Mouse (Mus musculus): ENCODE data around the gene Kif1b. TPM values are rescaled to one million over a fixed set of nuclear protein-coding genes. Genes with fewer than 3 reads are reported as not detected.

Gene Kif1b
- polyA plus RNA-seq, 1 experiment from 2014 or later = 5.5 TPM

GRCm38 (mm10) chr4:149306712-149307595 lies 539 bp downstream of the Kif1b start:
- Histone ChIP-seq H3K4me3 (ENCODE audit: low read depth, low read length) (peak overlapping the region; percentile 74), H3K4me2 (ENCODE audit: low read depth, low read length) (peak overlapping the region; percentile 97), H3K27me3 (ENCODE audit: control insufficient read depth, insufficient read depth, low read depth, low read length) (peaks cover 16% of the 10 kb centered on the region), H3K27ac (ENCODE audit: low read length) (peak overlapping the region; percentile 54), H3K9me3 (replicated peaks; ENCODE audit: control insufficient read depth, low read length) (no peaks in the 10 kb centered on the region), H3K9ac (ENCODE audit: low read depth, low read length) (peak overlapping the region; percentile 75), H3K36me3 (ENCODE audit: control insufficient read depth, insufficient read depth) (no peaks in the 10 kb centered on the region), H3K4me1 (ENCODE audit: control insufficient read depth, low read depth, low read length) (peaks cover 8% of the 10 kb centered on the region)
- ATAC-seq (ENCODE audit: low read depth) = peak; percentile 47
- WGBS (ENCODE audit: insufficient replicate concordance) = under 1% methylated on average over 79 of the region's 83 CpGs

GRCm38 (mm10) chr4:149305761-149306711 lies 1.5 kb downstream of the Kif1b start:
- Histone ChIP-seq H3K4me1 (ENCODE audit: control insufficient read depth, low read depth, low read length) (peaks cover 8% of the 10 kb centered on the region), H3K27ac (ENCODE audit: low read length) (no peak overlapping the region), H3K9ac (ENCODE audit: low read depth, low read length) (peak overlapping the region; percentile 75; the same call in 1 of the 2 replicates), H3K9me3 (replicated peaks; ENCODE audit: control insufficient read depth, low read length) (no peaks in the 10 kb centered on the region), H3K36me3 (ENCODE audit: control insufficient read depth, insufficient read depth) (no peaks in the 10 kb centered on the region), H3K4me3 (ENCODE audit: low read depth, low read length) (peak overlapping the region; percentile 74), H3K27me3 (ENCODE audit: control insufficient read depth, insufficient read depth, low read depth, low read length) (peaks cover 16% of the 10 kb centered on the region), H3K4me2 (ENCODE audit: low read depth, low read length) (peak overlapping the region; percentile 97)
- no peak for ATAC-seq (ENCODE audit: low read depth)
- 39% methylated on average over 14 of the region's 14 CpGs for WGBS (ENCODE audit: insufficient replicate concordance)

- Histone ChIP-seq H3K27me3 (ENCODE audit: control insufficient read depth, insufficient read depth, low read depth, low read length) (peaks cover 16% of the 10 kb centered on the region), H3K4me1 (ENCODE audit: control insufficient read depth, low read depth, low read length) (peaks cover 8% of the 10 kb centered on the region), H3K36me3 (ENCODE audit: control insufficient read depth, insufficient read depth) (no peaks in the 10 kb centered on the region), H3K4me3 (ENCODE audit: low read depth, low read length) (no peak overlapping the region), H3K27ac (ENCODE audit: low read length) (no peak overlapping the region), H3K4me2 (ENCODE audit: low read depth, low read length) (no peak overlapping the region), H3K9ac (ENCODE audit: low read depth, low read length) (no peak overlapping the region), H3K9me3 (replicated peaks; ENCODE audit: control insufficient read depth, low read length) (no peaks in the 10 kb centered on the region)
- ATAC-seq (ENCODE audit: low read depth) = no peak
- 48% methylated on average over 1 of the region's 1 CpGs for WGBS (ENCODE audit: insufficient replicate concordance)
Observed at GRCm38 (mm10) chr4:149304466-149304865, 3.0 kb downstream of the Kif1b start.

- Histone ChIP-seq H3K9ac (ENCODE audit: low read depth, low read length) (no peak overlapping the region), H3K36me3 (ENCODE audit: control insufficient read depth, insufficient read depth) (no peaks in the 10 kb centered on the region), H3K27me3 (ENCODE audit: control insufficient read depth, insufficient read depth, low read depth, low read length) (peaks cover 16% of the 10 kb centered on the region), H3K4me1 (ENCODE audit: control insufficient read depth, low read depth, low read length) (peaks cover 8% of the 10 kb centered on the region), H3K4me3 (ENCODE audit: low read depth, low read length) (no peak overlapping the region), H3K4me2 (ENCODE audit: low read depth, low read length) (no peak overlapping the region), H3K27ac (ENCODE audit: low read length) (no peak overlapping the region), H3K9me3 (replicated peaks; ENCODE audit: control insufficient read depth, low read length) (no peaks in the 10 kb centered on the region)
- 66% methylated on average over 5 of the region's 5 CpGs for WGBS (ENCODE audit: insufficient replicate concordance)
- no peak for ATAC-seq (ENCODE audit: low read depth)
Observed at GRCm38 (mm10) chr4:149303502-149303901, 4.0 kb downstream of the Kif1b start.

- H3K4me1 ChIP-seq (ENCODE audit: control insufficient read depth, low read depth, low read length) = peaks cover 2% of the 10 kb centered on the region; the same call in 1 of the 2 replicates
- H3K27me3 ChIP-seq (ENCODE audit: control insufficient read depth, insufficient read depth, low read depth, low read length) = peaks cover 16% of the 10 kb centered on the region
- no peak overlapping the region for H3K4me2 ChIP-seq (ENCODE audit: low read depth, low read length)
- H3K9ac ChIP-seq (ENCODE audit: low read depth, low read length) = no peak overlapping the region
- no peaks in the 10 kb centered on the region for H3K9me3 ChIP-seq (replicated peaks; ENCODE audit: control insufficient read depth, low read length)
- H3K27ac ChIP-seq (ENCODE audit: low read length) = no peak overlapping the region
- H3K4me3 ChIP-seq (ENCODE audit: low read depth, low read length) = no peak overlapping the region
- whole genome bisulfite sequencing (ENCODE audit: insufficient replicate concordance) = 49% methylated on average over 5 of the region's 5 CpGs
- ATAC-seq (ENCODE audit: low read depth) = no peak
- no peaks in the 10 kb centered on the region for H3K36me3 ChIP-seq (ENCODE audit: control insufficient read depth, insufficient read depth)
Observed at GRCm38 (mm10) chr4:149302751-149303150, 4.7 kb downstream of the Kif1b start.

GRCm38 (mm10) chr4:149302136-149302535 lies 5.4 kb downstream of the Kif1b start:
- WGBS (ENCODE audit: insufficient replicate concordance) = 52% methylated on average over 3 of the region's 3 CpGs
- Histone ChIP-seq H3K36me3 (ENCODE audit: control insufficient read depth, insufficient read depth) (no peaks in the 10 kb centered on the region), H3K9ac (ENCODE audit: low read depth, low read length) (no peak overlapping the region), H3K27me3 (ENCODE audit: control insufficient read depth, insufficient read depth, low read depth, low read length) (peaks cover 12% of the 10 kb centered on the region), H3K27ac (ENCODE audit: low read length) (no peak overlapping the region), H3K4me1 (ENCODE audit: control insufficient read depth, low read depth, low read length) (peaks cover 1% of the 10 kb centered on the region; the same call in 1 of the 2 replicates), H3K4me2 (ENCODE audit: low read depth, low read length) (no peak overlapping the region), H3K4me3 (ENCODE audit: low read depth, low read length) (no peak overlapping the region), H3K9me3 (replicated peaks; ENCODE audit: control insufficient read depth, low read length) (no peaks in the 10 kb centered on the region)
- no peak for ATAC-seq (ENCODE audit: low read depth)

- H3K27me3 ChIP-seq (ENCODE audit: control insufficient read depth, insufficient read depth, low read depth, low read length) = no peaks in the 10 kb centered on the region
Observed at GRCm38 (mm10) chr4:149296501-149296900, 11.0 kb downstream of the Kif1b start.

GRCm38 (mm10) chr4:149292984-149293383 lies 14.5 kb downstream of the Kif1b start:
- no peak overlapping the region for H3K4me2 ChIP-seq (ENCODE audit: low read depth, low read length)
- WGBS (ENCODE audit: insufficient replicate concordance) = 57% methylated on average over 5 of the region's 5 CpGs

More at GRCm38 (mm10) chr4:149296501-149296900, 11.0 kb downstream of the Kif1b start:
- ATAC-seq (ENCODE audit: low read depth) = no peak
- 62% methylated on average over 2 of the region's 2 CpGs for WGBS (ENCODE audit: insufficient replicate concordance)
- Histone ChIP-seq H3K9ac (ENCODE audit: low read depth, low read length) (no peak overlapping the region), H3K9me3 (replicated peaks; ENCODE audit: control insufficient read depth, low read length) (no peaks in the 10 kb centered on the region), H3K27ac (ENCODE audit: low read length) (no peak overlapping the region), H3K36me3 (ENCODE audit: control insufficient read depth, insufficient read depth) (no peaks in the 10 kb centered on the region), H3K4me2 (ENCODE audit: low read depth, low read length) (no peak overlapping the region), H3K4me3 (ENCODE audit: low read depth, low read length) (no peak overlapping the region), H3K4me1 (ENCODE audit: control insufficient read depth, low read depth, low read length) (no peaks in the 10 kb centered on the region)

More at GRCm38 (mm10) chr4:149292984-149293383, 14.5 kb downstream of the Kif1b start:
- no peaks in the 10 kb centered on the region for H3K9me3 ChIP-seq (replicated peaks; ENCODE audit: control insufficient read depth, low read length)
- H3K36me3 ChIP-seq (ENCODE audit: control insufficient read depth, insufficient read depth) = no peaks in the 10 kb centered on the region
- H3K4me3 ChIP-seq (ENCODE audit: low read depth, low read length) = no peak overlapping the region
- no peak overlapping the region for H3K27ac ChIP-seq (ENCODE audit: low read length)
- no peak for ATAC-seq (ENCODE audit: low read depth)
- H3K9ac ChIP-seq (ENCODE audit: low read depth, low read length) = no peak overlapping the region
- no peaks in the 10 kb centered on the region for H3K27me3 ChIP-seq (ENCODE audit: control insufficient read depth, insufficient read depth, low read depth, low read length)
- H3K4me1 ChIP-seq (ENCODE audit: control insufficient read depth, low read depth, low read length) = no peaks in the 10 kb centered on the region

Data from liver, embryonic 16.5 days (tissue).